Mouse (Mus musculus): ENCODE measurements at regions not wholly inside any gene's neighbourhood (a gene's known extent, or its start where the extent isn't known, plus 50 kb on each side); places are given as distances from the start of the nearest gene placed in this dataset.
"Not testable (repeated sequence)": the region's sequence is repeated elsewhere in the genome, so short reads cannot be mapped to it uniquely, and the experiment has no call there.

- DNase-seq (ENCODE audit: low spot score) (no peak), ATAC-seq (no peak)
- Histone ChIP-seq H3K9ac (ENCODE audit: low read length) (no peak overlapping the region), H3K36me3 (ENCODE audit: control insufficient read depth, insufficient read depth, low read length) (no peaks in the 10 kb centered on the region), H3K9me3 (replicated peaks; ENCODE audit: control insufficient read depth, low read length) (no peaks in the 10 kb centered on the region), H3K27ac (ENCODE audit: low read depth, low read length) (no peak overlapping the region), H3K4me3 (ENCODE audit: low read depth, low read length) (no peak overlapping the region), H3K4me2 (ENCODE audit: low read length) (no peak overlapping the region), H3K4me1 (ENCODE audit: control insufficient read depth, insufficient read depth, low read length) (peaks cover 11% of the 10 kb centered on the region), H3K27me3 (replicated peaks; ENCODE audit: control insufficient read depth, insufficient read depth, low read length) (no peaks in the 10 kb centered on the region)
- 81% methylated on average over 14 of the region's 14 CpGs for WGBS
These were observed 115.6 kb downstream of the Akr1d1 start for GRCm38 (mm10) chr6:37645551-37645950.

- ATAC-seq: not testable (repeated sequence)
These were observed 127.3 kb downstream of the Akr1d1 start for GRCm38 (mm10) chr6:37657300-37657699.

GRCm38 (mm10) chr6:37658021-37658650 lies 128.2 kb downstream of the Akr1d1 start:
- H3K27me3 ChIP-seq (replicated peaks; ENCODE audit: control insufficient read depth, insufficient read depth, low read length): no peaks in the 10 kb centered on the region
- no peak overlapping the region for H3K27ac ChIP-seq (ENCODE audit: low read depth, low read length)
- DNase-seq (ENCODE audit: low spot score) (peak; percentile 59), ATAC-seq (peak; percentile 62; the same call in 1 of the 2 replicates)
- no peak overlapping the region for H3K4me3 ChIP-seq (ENCODE audit: low read depth, low read length)
- no peak overlapping the region for H3K4me2 ChIP-seq (ENCODE audit: low read length)
- no peak overlapping the region for H3K9ac ChIP-seq (ENCODE audit: low read length)
- H3K9me3 ChIP-seq (replicated peaks; ENCODE audit: control insufficient read depth, low read length): no peaks in the 10 kb centered on the region
- 33% methylated on average over 6 of the region's 6 CpGs for WGBS
- 0 out of 2 replicates have a peak, but pooled peaks cover 5% of the 10 kb centered on the region for H3K4me1 ChIP-seq (ENCODE audit: control insufficient read depth, insufficient read depth, low read length)
- no peaks in the 10 kb centered on the region for H3K36me3 ChIP-seq (ENCODE audit: control insufficient read depth, insufficient read depth, low read length)

More at GRCm38 (mm10) chr6:37657300-37657699, 127.3 kb downstream of the Akr1d1 start:
- H3K27me3 ChIP-seq (replicated peaks; ENCODE audit: control insufficient read depth, insufficient read depth, low read length); H3K4me2 ChIP-seq (ENCODE audit: low read length); H3K36me3 ChIP-seq (ENCODE audit: control insufficient read depth, insufficient read depth, low read length); DNase-seq (ENCODE audit: low spot score); H3K9me3 ChIP-seq (replicated peaks; ENCODE audit: control insufficient read depth, low read length); H3K4me1 ChIP-seq (ENCODE audit: control insufficient read depth, insufficient read depth, low read length); H3K9ac ChIP-seq (ENCODE audit: low read length); H3K27ac ChIP-seq (ENCODE audit: low read depth, low read length); H3K4me3 ChIP-seq (ENCODE audit: low read depth, low read length): not testable (repeated sequence)
- 91% methylated on average over 3 of the region's 3 CpGs for WGBS

- Histone ChIP-seq H3K4me3 (ENCODE audit: low read depth, low read length) (no peak overlapping the region), H3K9ac (ENCODE audit: low read length) (no peak overlapping the region), H3K27ac (ENCODE audit: low read depth, low read length) (no peak overlapping the region), H3K4me2 (ENCODE audit: low read length) (no peak overlapping the region), H3K36me3 (ENCODE audit: control insufficient read depth, insufficient read depth, low read length) (no peaks in the 10 kb centered on the region), H3K4me1 (ENCODE audit: control insufficient read depth, insufficient read depth, low read length) (0 out of 2 replicates have a peak, but pooled peaks cover 5% of the 10 kb centered on the region), H3K9me3 (replicated peaks; ENCODE audit: control insufficient read depth, low read length) (no peaks in the 10 kb centered on the region), H3K27me3 (replicated peaks; ENCODE audit: control insufficient read depth, insufficient read depth, low read length) (no peaks in the 10 kb centered on the region)
- no peak for DNase-seq (ENCODE audit: low spot score)
- no peak for ATAC-seq
- WGBS: 86% methylated on average over 2 of the region's 2 CpGs
These were observed 132.8 kb downstream of the Akr1d1 start for GRCm38 (mm10) chr6:37662747-37663146.

DNA sequence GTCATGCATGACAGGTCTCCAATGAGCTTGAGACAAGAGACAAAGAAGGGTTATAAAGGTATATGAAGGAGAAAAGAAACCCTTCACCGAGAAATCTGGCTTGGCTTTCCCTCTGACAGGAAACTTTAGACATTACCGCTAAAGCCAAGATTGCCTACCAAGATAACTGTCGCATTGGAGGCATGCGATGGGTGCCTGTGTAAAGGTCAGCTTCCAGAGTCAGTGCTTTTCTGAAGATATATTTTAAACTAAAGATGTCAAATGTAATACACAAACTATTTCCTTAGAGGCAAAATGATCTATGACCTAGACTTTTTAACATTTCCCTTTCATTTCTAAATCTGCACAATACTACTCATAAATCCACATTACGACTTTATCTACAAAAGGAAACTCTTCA lies 135.6 kb downstream of the Akr1d1 start:
- Histone ChIP-seq H3K4me2 (ENCODE audit: low read length) (no peak overlapping the region), H3K27me3 (replicated peaks; ENCODE audit: control insufficient read depth, insufficient read depth, low read length) (no peaks in the 10 kb centered on the region), H3K9me3 (replicated peaks; ENCODE audit: control insufficient read depth, low read length) (no peaks in the 10 kb centered on the region), H3K27ac (ENCODE audit: low read depth, low read length) (no peak overlapping the region), H3K4me3 (ENCODE audit: low read depth, low read length) (no peak overlapping the region), H3K4me1 (ENCODE audit: control insufficient read depth, insufficient read depth, low read length) (no peaks in the 10 kb centered on the region), H3K9ac (ENCODE audit: low read length) (no peak overlapping the region), H3K36me3 (ENCODE audit: control insufficient read depth, insufficient read depth, low read length) (no peaks in the 10 kb centered on the region)
- DNase-seq (ENCODE audit: low spot score): no peak
- no peak for ATAC-seq
- 86% methylated on average over 5 of the region's 5 CpGs for WGBS

DNA sequence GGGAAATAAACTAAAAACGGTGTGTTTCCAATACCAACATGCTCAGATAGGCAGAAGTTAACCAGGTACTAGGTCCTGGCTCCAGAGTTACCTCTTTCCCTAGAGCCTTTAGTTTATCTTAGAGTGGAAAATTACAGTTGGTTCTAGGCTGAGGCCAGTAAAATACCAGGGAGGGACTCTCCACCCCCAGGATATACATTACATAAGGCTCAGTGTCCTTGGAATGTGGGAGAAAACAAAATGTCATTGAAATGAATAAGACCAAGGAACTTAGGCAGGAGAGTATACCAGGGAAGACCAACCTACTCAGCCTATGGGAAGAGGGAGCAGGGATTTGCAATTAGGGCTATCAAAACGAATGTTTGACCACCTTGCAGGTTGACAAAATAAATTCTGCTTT lies 139.4 kb downstream of the Akr1d1 start:
- Histone ChIP-seq H3K27ac (ENCODE audit: low read depth, low read length) (no peak overlapping the region), H3K4me3 (ENCODE audit: low read depth, low read length) (no peak overlapping the region), H3K27me3 (replicated peaks; ENCODE audit: control insufficient read depth, insufficient read depth, low read length) (no peaks in the 10 kb centered on the region), H3K4me2 (ENCODE audit: low read length) (no peak overlapping the region), H3K9me3 (replicated peaks; ENCODE audit: control insufficient read depth, low read length) (no peaks in the 10 kb centered on the region), H3K4me1 (ENCODE audit: control insufficient read depth, insufficient read depth, low read length) (no peaks in the 10 kb centered on the region), H3K36me3 (ENCODE audit: control insufficient read depth, insufficient read depth, low read length) (no peaks in the 10 kb centered on the region), H3K9ac (ENCODE audit: low read length) (no peak overlapping the region)
- DNase-seq (ENCODE audit: low spot score): no peak
- ATAC-seq: no peak
- WGBS: 50% methylated on average over 2 of the region's 2 CpGs

DNA sequence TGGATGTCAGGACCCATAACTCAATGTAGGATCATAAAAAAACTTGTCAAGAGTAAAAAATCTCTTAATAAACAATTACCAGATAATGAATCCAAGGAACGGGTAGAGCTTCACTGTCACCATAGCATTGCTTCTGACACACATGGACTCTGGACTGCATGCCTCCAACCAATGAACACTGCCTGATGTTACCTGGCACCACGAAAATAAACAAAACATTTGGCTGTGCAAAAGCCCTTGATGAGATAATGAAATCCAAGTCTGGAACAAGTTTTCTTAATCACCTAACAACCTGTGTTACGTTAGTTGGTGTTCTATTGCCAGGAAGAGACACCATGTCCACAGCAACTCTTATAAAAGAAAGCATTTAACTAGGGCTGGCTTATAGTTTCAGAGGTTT lies 140.7 kb downstream of the Akr1d1 start:
- H3K36me3 ChIP-seq (ENCODE audit: control insufficient read depth, insufficient read depth, low read length): no peaks in the 10 kb centered on the region
- no peak for DNase-seq (ENCODE audit: low spot score)
- H3K9ac ChIP-seq (ENCODE audit: low read length): no peak overlapping the region
- no peaks in the 10 kb centered on the region for H3K9me3 ChIP-seq (replicated peaks; ENCODE audit: control insufficient read depth, low read length)
- H3K27me3 ChIP-seq (replicated peaks; ENCODE audit: control insufficient read depth, insufficient read depth, low read length): no peaks in the 10 kb centered on the region
- H3K4me3 ChIP-seq (ENCODE audit: low read depth, low read length): no peak overlapping the region
- no peaks in the 10 kb centered on the region for H3K4me1 ChIP-seq (ENCODE audit: control insufficient read depth, insufficient read depth, low read length)
- 86% methylated on average over 3 of the region's 3 CpGs for WGBS
- ATAC-seq: no peak
- H3K27ac ChIP-seq (ENCODE audit: low read depth, low read length): no peak overlapping the region
- no peak overlapping the region for H3K4me2 ChIP-seq (ENCODE audit: low read length)

DNA sequence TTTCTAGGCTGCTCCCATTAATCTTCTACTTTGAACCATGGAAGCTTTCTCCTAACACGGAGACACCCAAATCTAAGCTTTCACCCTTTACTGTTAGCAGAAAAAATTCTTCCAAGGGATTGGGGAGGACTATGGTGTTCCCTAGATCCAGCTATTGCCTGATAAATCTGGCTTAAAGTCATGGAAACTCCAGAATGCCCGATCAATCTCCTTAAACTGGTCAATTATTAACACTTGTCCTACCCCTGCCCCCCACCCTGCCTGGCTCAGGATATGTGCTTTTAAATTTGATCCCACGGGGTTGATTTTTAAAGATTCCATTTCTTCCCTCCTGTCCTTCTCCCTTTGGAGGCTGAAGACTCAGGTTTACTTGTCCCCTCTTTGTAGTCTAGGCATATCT lies 149.9 kb downstream of the Akr1d1 start:
- Histone ChIP-seq H3K4me2 (ENCODE audit: low read length) (no peak overlapping the region), H3K27me3 (replicated peaks; ENCODE audit: control insufficient read depth, insufficient read depth, low read length) (no peaks in the 10 kb centered on the region), H3K36me3 (ENCODE audit: control insufficient read depth, insufficient read depth, low read length) (no peaks in the 10 kb centered on the region), H3K4me3 (ENCODE audit: low read depth, low read length) (no peak overlapping the region), H3K27ac (ENCODE audit: low read depth, low read length) (no peak overlapping the region), H3K9me3 (replicated peaks; ENCODE audit: control insufficient read depth, low read length) (no peaks in the 10 kb centered on the region), H3K4me1 (ENCODE audit: control insufficient read depth, insufficient read depth, low read length) (no peaks in the 10 kb centered on the region), H3K9ac (ENCODE audit: low read length) (no peak overlapping the region)
- DNase-seq (ENCODE audit: low spot score) (no peak), ATAC-seq (no peak)
- 78% methylated on average over 3 of the region's 3 CpGs for WGBS

DNA sequence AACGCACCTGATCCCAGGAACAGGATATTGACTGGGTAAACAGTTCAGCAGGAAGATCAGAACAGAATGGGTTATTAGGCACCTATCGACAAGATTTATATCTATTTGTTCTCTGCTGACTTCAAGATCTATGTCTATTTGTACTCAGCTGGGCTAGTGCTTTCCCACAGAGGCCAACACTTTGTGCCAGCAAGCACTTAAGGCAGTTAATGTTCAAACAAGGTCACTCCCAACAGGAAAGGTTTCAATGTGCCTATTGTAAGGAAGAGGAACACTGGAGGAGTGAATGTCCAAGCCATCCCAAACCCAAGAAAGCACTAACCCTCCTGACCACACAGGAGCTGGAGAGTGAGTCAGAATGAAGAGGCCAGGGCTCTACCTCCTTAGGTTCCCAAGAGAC lies 151.4 kb downstream of the Akr1d1 start:
- not testable (repeated sequence) for DNase-seq (ENCODE audit: low spot score); H3K36me3 ChIP-seq (ENCODE audit: control insufficient read depth, insufficient read depth, low read length)

More for the DNA sequence above, 151.4 kb downstream of the Akr1d1 start:
- 95% methylated on average over 2 of the region's 2 CpGs for WGBS
- H3K9ac ChIP-seq (ENCODE audit: low read length); ATAC-seq; H3K4me1 ChIP-seq (ENCODE audit: control insufficient read depth, insufficient read depth, low read length); H3K4me3 ChIP-seq (ENCODE audit: low read depth, low read length); H3K9me3 ChIP-seq (replicated peaks; ENCODE audit: control insufficient read depth, low read length); H3K27me3 ChIP-seq (replicated peaks; ENCODE audit: control insufficient read depth, insufficient read depth, low read length); H3K27ac ChIP-seq (ENCODE audit: low read depth, low read length); H3K4me2 ChIP-seq (ENCODE audit: low read length): not testable (repeated sequence)
